Comparison of ENCODE assay signal across 20 mouse cellular contexts in genomic region chr1:36148809-36149208, GRCm38 (mm10).
DNase-seq lines count a peak whose midpoint lies in the region; ATAC-seq and TF ChIP-seq lines count a peak whose summit lies in the region.
"Had no signal": no experiment of that assay in that cellular context is flagged by ENCODE, and none has a peak within 500 bp of the region (broad histone marks: within the 10 kb centered on the region; RNA-seq: fewer than 3 reads in every experiment).

No protein-coding gene starts in this region.

- no peaks in the 10 kb centered on the region for H3K27me3 ChIP-seq in forebrain, embryonic 11.5 days (ENCODE audit: control insufficient read depth, insufficient read depth, low read length)
- no peaks in the 10 kb centered on the region for H3K27me3 ChIP-seq in forebrain, embryonic 12.5 days
- H3K27me3 ChIP-seq in spleen, adult 2 months (ENCODE audit: control insufficient read depth, insufficient read depth, low read length): no peaks in the 10 kb centered on the region
- H3K27me3 ChIP-seq: embryonic facial prominence, embryonic 12.5 days; limb, embryonic 12.5 days; lung, embryonic 15.5 days; midbrain, embryonic 12.5 days; neural tube, embryonic 13.5 days had no signal

- ATAC-seq in forebrain, embryonic 11.5 days (replicated peaks; ENCODE audit: low FRiP score): no peak
- no peak for ATAC-seq in forebrain, embryonic 12.5 days (ENCODE audit: low FRiP score)
- ATAC-seq: forebrain, embryonic 16.5 days had no signal

- TF ChIP-seq CTCF in spleen, adult 2 months (IDR thresholded peaks at IDR 0.05; ENCODE audit: extremely low read depth, insufficient read depth, insufficient read length, insufficient replicate concordance): no peak

- TF ChIP-seq POLR2A in spleen, adult 2 months (IDR thresholded peaks at IDR 0.05; ENCODE audit: low read depth, low read length): no peak

- 91% methylated on average over 2 of the region's 2 CpGs for WGBS in forebrain, embryonic 11.5 days
- WGBS in forebrain, embryonic 12.5 days: 75% methylated on average over 2 of the region's 2 CpGs
- WGBS in spleen, adult 2 months: 20% methylated on average over 2 of the region's 2 CpGs

- H3K36me3 ChIP-seq in forebrain, embryonic 11.5 days (ENCODE audit: control insufficient read depth, insufficient read depth, low read length): peaks cover 18% of the 10 kb centered on the region; the same call in 1 of the 2 replicates
- H3K36me3 ChIP-seq in forebrain, embryonic 12.5 days (replicated peaks): peaks cover 88% of the 10 kb centered on the region
- H3K36me3 ChIP-seq in spleen, adult 2 months (ENCODE audit: control insufficient read depth, insufficient read depth, low read length): peaks cover 38% of the 10 kb centered on the region

- no peak overlapping the region for H3K27ac ChIP-seq in forebrain, embryonic 11.5 days (ENCODE audit: low read depth, low read length)
- H3K27ac ChIP-seq in forebrain, embryonic 12.5 days: no peak overlapping the region
- peak overlapping the region; percentile 21; the same call in 1 of the 2 replicates for H3K27ac ChIP-seq in spleen, adult 2 months (ENCODE audit: insufficient read depth, low read length)
- H3K27ac ChIP-seq: embryonic facial prominence, embryonic 12.5 days; left cerebral cortex, adult 2 months; limb, embryonic 12.5 days; liver, embryonic 14.5 days; lung, embryonic 15.5 days; midbrain, embryonic 12.5 days; neural tube, embryonic 13.5 days had no signal

- peak; percentile 37 for DNase-seq in forebrain, embryonic 11.5 days (ENCODE audit: low spot score)
- no peak for DNase-seq in spleen, adult 2 months (ENCODE audit: low read depth in 1 of 2, low spot score in 2 of 2)
- DNase-seq in spleen, adult 12 weeks (ENCODE audit: low spot score): no peak
- DNase-seq in naive thymus-derived CD4-positive, alpha-beta T cell, adult 2 months (ENCODE audit: low read depth): peak; percentile 59
- DNase-seq in thymus, postnatal 4 days: peak; percentile 83
- DNase-seq in left cerebral cortex, adult 9 months (ENCODE audit: low spot score in 2 of 2): no peak
- DNase-seq in gastrocnemius, adult 8-10 months (ENCODE audit: low spot score in 2 of 2): no peak
- DNase-seq: gastrocnemius, postnatal 36 days; layer of hippocampus, adult 9-11 months had no signal

- H3K4me3 ChIP-seq in forebrain, embryonic 11.5 days (ENCODE audit: low read depth, low read length): no peak overlapping the region
- no peak overlapping the region for H3K4me3 ChIP-seq in forebrain, embryonic 12.5 days (replicated peaks)
- no peak overlapping the region for H3K4me3 ChIP-seq in spleen, adult 2 months (ENCODE audit: extremely low read depth, insufficient read depth, insufficient read length)
- H3K4me3 ChIP-seq: embryonic facial prominence, embryonic 12.5 days; erythroblast, embryonic 14.5 days; left cerebral cortex, adult 2 months; limb, embryonic 12.5 days; lung, embryonic 15.5 days; midbrain, embryonic 12.5 days; neural tube, embryonic 13.5 days had no signal

- no peak overlapping the region for H3K4me2 ChIP-seq in forebrain, embryonic 11.5 days (ENCODE audit: low read depth, low read length, severe bottlenecking)
- H3K4me2 ChIP-seq in forebrain, embryonic 12.5 days: no peak overlapping the region
- H3K4me2 ChIP-seq: embryonic facial prominence, embryonic 12.5 days; heart, embryonic 11.5 days; limb, embryonic 12.5 days; lung, embryonic 15.5 days; midbrain, embryonic 12.5 days; neural tube, embryonic 13.5 days had no signal

- no peaks in the 10 kb centered on the region for H3K9me3 ChIP-seq in forebrain, embryonic 11.5 days (ENCODE audit: control insufficient read depth, low read length)
- H3K9me3 ChIP-seq in forebrain, embryonic 12.5 days: no peaks in the 10 kb centered on the region
- H3K9me3 ChIP-seq: embryonic facial prominence, embryonic 12.5 days; limb, embryonic 12.5 days; lung, embryonic 15.5 days; midbrain, embryonic 12.5 days; neural tube, embryonic 13.5 days had no signal

- H3K9ac ChIP-seq in forebrain, embryonic 11.5 days (ENCODE audit: low read length): no peak overlapping the region
- H3K9ac ChIP-seq in forebrain, embryonic 12.5 days: no peak overlapping the region
- H3K9ac ChIP-seq: embryonic facial prominence, embryonic 12.5 days; limb, embryonic 12.5 days; liver, embryonic 14.5 days; lung, embryonic 15.5 days; midbrain, embryonic 12.5 days; neural tube, embryonic 13.5 days had no signal

- H3K4me1 ChIP-seq in forebrain, embryonic 11.5 days (replicated peaks; ENCODE audit: control insufficient read depth, insufficient read depth, low read length): no peaks in the 10 kb centered on the region
- no peaks in the 10 kb centered on the region for H3K4me1 ChIP-seq in forebrain, embryonic 12.5 days
- H3K4me1 ChIP-seq in spleen, adult 2 months (ENCODE audit: control insufficient read depth, insufficient read depth, insufficient read length): no peaks in the 10 kb centered on the region
- H3K4me1 ChIP-seq: embryonic facial prominence, embryonic 12.5 days; limb, embryonic 12.5 days; lung, embryonic 15.5 days; midbrain, embryonic 12.5 days; neural tube, embryonic 13.5 days had no signal

Comparison
In these comparisons a context has a peak if more than half of its experiments do, and no peak if none do; other contexts are left out.
1. DNase-seq: peak in forebrain, embryonic 11.5 days (single experiment), naive thymus-derived CD4-positive, alpha-beta T cell, adult 2 months (single experiment) and thymus, postnatal 4 days (single experiment); none in spleen, adult 2 months (0 of 2), spleen, adult 12 weeks (single experiment), left cerebral cortex, adult 9 months (0 of 2) and gastrocnemius, adult 8-10 months (0 of 2).